Mouse (Mus musculus) hindbrain, embryonic 16.5 days (tissue): ENCODE data around the gene Ppp1r26. TPM values are rescaled to one million over a fixed set of nuclear protein-coding genes. Genes with fewer than 3 reads are reported as not detected.
"Not testable (repeated sequence)": the region's sequence is repeated elsewhere in the genome, so short reads cannot be mapped to it uniquely, and the experiment has no call there.

ENCODE experiments used
- ATAC-seq: fragments of 200-750 bp; cut with Nextera tagmentation; 2 replicates; pipeline ENCODE4 v1.8.0; 2017; ENCODE audit warnings: moderate TSS enrichment, moderate library complexity
- H3K27ac ChIP-seq: fragments of 300-500 bp; sonication (generic); 2 replicates; pipeline ENCODE4 v1.5.1; 2014; ENCODE audit warnings: low read depth, mild to moderate bottlenecking, control low read depth, low read length, moderate library complexity
- H3K27me3 ChIP-seq: fragments of 300-500 bp; sonication (generic); replicated peaks from 2 replicates; pipeline ENCODE4 v1.6.1; 2014; ENCODE audit warnings: low read length; ENCODE audit not compliant: control insufficient read depth, insufficient read depth
- H3K36me3 ChIP-seq: fragments of 300-500 bp; sonication (generic); 2 replicates; pipeline ENCODE4 v1.6.1; 2014; ENCODE audit warnings: mild to moderate bottlenecking, low read length, moderate library complexity, mixed read lengths; ENCODE audit not compliant: control insufficient read depth, insufficient read depth
- H3K4me1 ChIP-seq: fragments of 300-500 bp; sonication (generic); 2 replicates; pipeline ENCODE4 v1.6.1; 2014; ENCODE audit warnings: low read depth, low read length; ENCODE audit not compliant: control insufficient read depth, insufficient read depth
- H3K4me2 ChIP-seq: fragments of 300-500 bp; sonication (generic); 2 replicates; pipeline ENCODE4 v1.6.1; 2014; ENCODE audit warnings: mild to moderate bottlenecking, low read length, control low read depth, moderate library complexity
- H3K4me3 ChIP-seq: fragments of 300-500 bp; sonication (generic); 2 replicates; pipeline ENCODE4 v1.5.1; 2014; ENCODE audit warnings: mild to moderate bottlenecking, low read length, control low read depth, moderate library complexity
- H3K9ac ChIP-seq: fragments of 300-500 bp; sonication (generic); 2 replicates; pipeline ENCODE4 v1.6.1; 2014; ENCODE audit warnings: low read depth, mild to moderate bottlenecking, control low read depth, low read length, moderate library complexity
- H3K9me3 ChIP-seq: fragments of 300-500 bp; sonication (generic); 2 replicates; pipeline ENCODE4 v1.6.1; 2014; ENCODE audit warnings: mild to moderate bottlenecking, low read length, moderate library complexity; ENCODE audit not compliant: control insufficient read depth
- WGBS: fragments of 180-500 bp; shearing (Covaris S2); extraction: QIAGEN DNeasy Blood & Tissue Kit; methylation state at CpG from one replicate; pipeline ENCODE4 v1.1.7; 2014; 5-methylcytosine and 5-hydroxymethylcytosine counted together
- polyA plus RNA-seq: library from polyadenylated mRNA; unstranded; fragments of >200 nt; fragmentation: Nextera tagmentation; extraction: Ambion mirVana; gene quantifications from 2 replicates; pipeline ENCODE4 v1.2.1, GENCODE M21; 2015

Ppp1r26 gene
- polyA plus RNA-seq, 1 experiment from 2014 or later, result 14.5 TPM

GRCm38 (mm10) chr2:28463919-28464318, 17.3 kb downstream of the Ppp1r26 start:
- Histone ChIP-seq H3K4me3 (no peak overlapping the region), H3K27me3 (no peaks in the 10 kb centered on the region), H3K4me1 (peaks cover 13% of the 10 kb centered on the region), H3K27ac (no peak overlapping the region), H3K9me3 (no peaks in the 10 kb centered on the region), H3K4me2 (no peak overlapping the region), H3K36me3 (no peaks in the 10 kb centered on the region), H3K9ac (no peak overlapping the region)
- ATAC-seq, result no peak
- WGBS, result 35% methylated on average over 3 of the region's 3 CpGs

DNA sequence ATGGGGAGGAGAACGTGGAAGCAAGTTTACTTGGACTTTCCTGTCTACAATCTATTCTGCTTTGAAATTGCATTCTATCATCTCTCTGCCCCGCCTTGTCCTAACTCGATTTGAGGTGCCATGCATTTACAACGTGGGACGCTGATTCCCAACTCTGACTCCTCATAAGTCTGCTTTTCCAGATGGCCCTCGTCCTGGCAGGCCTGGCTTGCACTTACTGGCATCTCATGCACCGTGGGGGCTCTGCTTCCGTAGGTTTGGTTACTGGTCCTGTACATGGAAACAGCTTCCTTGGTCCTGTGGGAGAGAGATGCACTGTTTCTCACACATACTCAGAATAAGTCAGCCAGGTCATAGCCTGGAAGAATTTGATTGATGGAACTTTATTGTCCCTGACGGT, 18.3 kb downstream of the Ppp1r26 start:
- 78% methylated on average over 9 of the region's 9 CpGs for WGBS
- no peak overlapping the region for H3K9ac ChIP-seq
- no peak overlapping the region for H3K4me2 ChIP-seq
- H3K4me3 ChIP-seq, result no peak overlapping the region
- no peaks in the 10 kb centered on the region for H3K9me3 ChIP-seq
- peaks cover 14% of the 10 kb centered on the region for H3K4me1 ChIP-seq
- H3K36me3 ChIP-seq, result peaks cover 9% of the 10 kb centered on the region
- no peak overlapping the region for H3K27ac ChIP-seq
- H3K27me3 ChIP-seq, result no peaks in the 10 kb centered on the region
- ATAC-seq, result no peak

DNA sequence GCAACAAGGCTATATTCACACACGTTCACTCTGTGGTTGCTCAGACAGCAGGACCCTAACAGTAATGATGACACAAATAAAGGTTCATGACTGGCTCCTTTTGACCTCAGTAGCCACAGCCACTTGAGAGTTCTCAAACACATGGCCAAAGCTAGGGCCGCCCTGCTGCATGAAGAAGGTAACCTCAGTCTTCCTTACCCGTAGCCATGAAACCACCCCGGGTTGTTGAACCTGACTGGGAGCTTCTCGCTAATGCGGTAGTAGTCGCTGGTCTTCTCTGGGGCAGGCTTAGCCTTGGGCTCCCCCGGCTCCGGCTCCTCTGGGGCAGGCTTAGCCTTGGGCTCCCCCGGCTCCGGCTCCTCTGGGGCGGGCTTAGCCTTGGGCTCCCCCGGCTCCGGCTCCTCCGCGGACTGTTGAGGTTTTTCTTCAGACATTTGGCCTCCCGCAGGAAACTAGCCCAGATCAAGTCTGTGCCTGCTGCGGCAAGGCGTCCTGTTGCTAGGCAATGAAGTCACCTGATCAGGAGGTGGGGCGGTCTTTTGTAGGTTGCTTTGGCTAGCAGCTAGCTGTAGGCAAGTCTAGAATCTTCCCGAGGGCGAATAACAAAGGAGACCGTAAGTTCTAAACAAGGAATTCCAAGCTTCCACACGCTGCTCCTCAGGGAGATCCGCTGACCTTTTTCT, 19.4 kb downstream of the Ppp1r26 start, which contains the start of gene 1700007K13Rik:
TSS of gene 1700007K13Rik (minus strand) at position 497 of the 683 bp plus-strand sequence.
- H3K4me2 ChIP-seq, result peak within 1 kb of the TSS; percentile 66
- H3K27ac ChIP-seq, result 0 out of 2 replicates have a peak within 1 kb of the TSS, but pooled peaks have one; percentile 32
- WGBS, result 5% methylated on average over 25 of the region's 25 CpGs
- peak within 1 kb of the TSS; percentile 33; the same call in 1 of the 2 replicates for H3K9ac ChIP-seq
- H3K4me3 ChIP-seq, result peak within 1 kb of the TSS; percentile 20
- H3K9me3 ChIP-seq, result no peaks in the 10 kb centered on the region
- H3K36me3 ChIP-seq, result peaks cover 15% of the 10 kb centered on the region
- H3K27me3 ChIP-seq, result no peaks in the 10 kb centered on the region
- H3K4me1 ChIP-seq, result peaks cover 14% of the 10 kb centered on the region
- peak; percentile 78 for ATAC-seq

GRCm38 (mm10) chr2:28467860-28468485, 21.4 kb downstream of the Ppp1r26 start, which contains the start of gene Mrps2:
TSS of gene Mrps2 (plus strand) at chr2:28468066.
- peak; percentile 94 for ATAC-seq
- H3K27me3 ChIP-seq, result no peaks in the 10 kb centered on the region
- peaks cover 4% of the 10 kb centered on the region for H3K9me3 ChIP-seq
- peaks cover 14% of the 10 kb centered on the region for H3K4me1 ChIP-seq
- H3K27ac ChIP-seq, result peak within 1 kb of the TSS; percentile 31; the same call in 1 of the 2 replicates
- peaks cover 27% of the 10 kb centered on the region for H3K36me3 ChIP-seq
- H3K9ac ChIP-seq, result peak within 1 kb of the TSS; percentile 93
- peak within 1 kb of the TSS; percentile 98 for H3K4me3 ChIP-seq
- peak within 1 kb of the TSS; percentile 91 for H3K4me2 ChIP-seq
- WGBS, result under 1% methylated on average over 48 of the region's 52 CpGs

DNA sequence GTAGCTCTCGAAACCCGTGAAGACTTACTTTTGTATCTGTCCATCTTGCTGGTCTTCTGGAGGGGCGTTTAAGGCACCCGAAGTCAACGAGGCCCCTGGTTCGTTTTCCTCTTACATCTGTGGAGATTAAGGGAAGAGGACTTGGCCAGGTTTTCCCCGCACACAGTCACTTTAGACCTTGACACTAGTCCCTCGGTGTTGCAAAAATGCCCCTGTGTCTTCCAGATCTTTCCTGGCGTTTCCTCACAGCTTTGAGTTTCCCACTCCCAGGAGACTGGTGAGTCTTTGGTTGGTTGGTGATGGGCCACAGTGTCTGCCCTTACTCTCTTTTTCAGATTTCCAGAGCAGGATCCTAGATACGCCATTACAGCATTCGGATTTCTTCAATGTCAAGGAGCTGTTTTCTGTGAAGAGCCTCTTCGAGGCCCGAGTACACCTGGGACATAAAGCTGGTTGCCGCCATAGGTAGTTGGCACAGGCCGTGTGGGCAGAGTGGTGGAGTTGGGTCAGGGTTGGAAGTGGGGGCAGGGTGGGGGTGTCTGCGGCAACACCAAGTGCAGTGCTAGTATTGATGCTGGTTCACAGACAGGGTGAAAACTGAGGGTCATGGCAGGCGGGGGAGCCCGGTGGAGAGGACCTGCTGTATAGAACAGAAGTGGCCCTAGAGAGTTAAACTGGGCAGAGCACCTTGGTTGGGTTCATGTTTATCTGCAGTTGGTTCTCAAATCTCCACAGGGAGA, 22.1 kb downstream of the Ppp1r26 start:
- 57% methylated on average over 18 of the region's 18 CpGs for WGBS
- no peaks in the 10 kb centered on the region for H3K27me3 ChIP-seq
- peaks cover 14% of the 10 kb centered on the region for H3K4me1 ChIP-seq
- H3K4me2 ChIP-seq, result peak overlapping the region; percentile 91
- peaks cover 29% of the 10 kb centered on the region for H3K36me3 ChIP-seq
- H3K27ac ChIP-seq, result no peak overlapping the region
- peak overlapping the region; percentile 98 for H3K4me3 ChIP-seq
- no peak for ATAC-seq
- H3K9me3 ChIP-seq, result peaks cover 6% of the 10 kb centered on the region
- H3K9ac ChIP-seq, result peak overlapping the region; percentile 93

GRCm38 (mm10) chr2:28469461-28469860, 22.9 kb downstream of the Ppp1r26 start:
- 98% methylated on average over 14 of the region's 14 CpGs for WGBS
- H3K9ac ChIP-seq, result no peak overlapping the region
- peaks cover 14% of the 10 kb centered on the region for H3K4me1 ChIP-seq
- peaks cover 6% of the 10 kb centered on the region for H3K9me3 ChIP-seq
- no peak overlapping the region for H3K27ac ChIP-seq
- peaks cover 29% of the 10 kb centered on the region for H3K36me3 ChIP-seq
- no peak overlapping the region for H3K4me3 ChIP-seq
- no peaks in the 10 kb centered on the region for H3K27me3 ChIP-seq
- no peak for ATAC-seq
- no peak overlapping the region for H3K4me2 ChIP-seq

DNA sequence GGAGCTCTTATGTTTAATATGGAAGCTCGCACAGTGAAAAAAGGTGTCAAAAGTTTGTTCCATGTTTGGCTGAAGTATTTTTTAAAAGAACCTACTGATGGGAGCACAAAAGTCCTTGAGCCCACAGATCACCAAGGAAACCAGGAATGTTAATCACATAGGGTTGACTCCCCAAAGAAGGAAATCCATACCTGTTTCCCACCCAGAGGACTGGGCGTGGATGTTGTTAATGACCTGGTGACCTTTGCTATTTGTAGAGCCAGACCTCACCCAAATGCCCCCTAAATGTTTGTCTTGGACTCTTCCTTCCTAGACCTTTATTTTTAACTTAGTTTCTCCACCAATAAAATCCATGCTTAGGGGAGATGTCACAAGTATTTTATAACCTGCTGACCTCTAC, 24.0 kb downstream of the Ppp1r26 start:
- ATAC-seq, result no peak
- Histone ChIP-seq H3K4me2 (no peak overlapping the region), H3K27me3 (no peaks in the 10 kb centered on the region), H3K9ac (no peak overlapping the region), H3K27ac (no peak overlapping the region), H3K9me3 (peaks cover 6% of the 10 kb centered on the region), H3K36me3 (peaks cover 29% of the 10 kb centered on the region), H3K4me3 (no peak overlapping the region), H3K4me1 (peaks cover 14% of the 10 kb centered on the region)
- 98% methylated on average over 2 of the region's 2 CpGs for WGBS

- not testable (repeated sequence) for H3K27me3 ChIP-seq, H3K4me3 ChIP-seq, H3K27ac ChIP-seq, H3K9ac ChIP-seq, ATAC-seq, H3K4me1 ChIP-seq, H3K4me2 ChIP-seq, H3K9me3 ChIP-seq
- peaks cover 29% of the 10 kb centered on the region for H3K36me3 ChIP-seq
- WGBS, result 96% methylated on average over 8 of the region's 8 CpGs
Measured at GRCm38 (mm10) chr2:28472011-28472410, 25.4 kb downstream of the Ppp1r26 start.

DNA sequence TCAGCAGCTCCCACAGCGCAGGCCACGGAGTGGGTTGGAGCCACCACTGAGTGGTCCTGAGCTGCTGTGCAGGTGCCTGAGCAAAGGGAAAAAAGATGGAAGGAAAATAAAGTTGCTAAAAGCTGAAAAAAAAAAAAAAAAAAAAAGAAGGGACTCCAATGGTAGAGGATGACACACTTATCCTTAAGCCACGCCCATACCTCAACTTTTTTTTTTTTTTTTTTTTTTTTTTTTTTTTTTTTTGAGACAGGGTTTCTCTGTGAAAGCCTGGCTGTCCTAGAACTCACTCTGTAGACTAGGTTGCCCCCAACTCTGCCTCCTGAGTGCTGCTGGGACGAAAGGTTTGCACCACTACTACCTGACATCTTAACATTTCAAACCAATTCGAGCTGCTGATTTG, 31.4 kb downstream of the Ppp1r26 start:
- H3K36me3 ChIP-seq, H3K4me1 ChIP-seq, H3K4me2 ChIP-seq, H3K27ac ChIP-seq, H3K27me3 ChIP-seq, H3K4me3 ChIP-seq, H3K9me3 ChIP-seq, H3K9ac ChIP-seq, ATAC-seq: not testable (repeated sequence)
- WGBS, result 91% methylated on average over 5 of the region's 5 CpGs
